Mouse (Mus musculus) gastrocnemius, adult 18-20 months (tissue): Measurements from ENCODE around the gene Rap1gap. TPM values are rescaled to one million over a fixed set of nuclear protein-coding genes. Genes with fewer than 3 reads are reported as not detected.

ENCODE experiments used
- DNase-seq: peaks from one replicate; pipeline ENCODE4 v3.0.0; 2021; ENCODE audit warnings: low spot score
- total RNA-seq, 2 experiments: library from RNA; stranded (reverse); gene quantifications; 2 replicates each; pipeline ENCODE4 v1.2.3; 2021

Rap1gap gene
- total RNA-seq, 2 experiments from 2014 or later: 8.3 to 10.2 TPM

DNA sequence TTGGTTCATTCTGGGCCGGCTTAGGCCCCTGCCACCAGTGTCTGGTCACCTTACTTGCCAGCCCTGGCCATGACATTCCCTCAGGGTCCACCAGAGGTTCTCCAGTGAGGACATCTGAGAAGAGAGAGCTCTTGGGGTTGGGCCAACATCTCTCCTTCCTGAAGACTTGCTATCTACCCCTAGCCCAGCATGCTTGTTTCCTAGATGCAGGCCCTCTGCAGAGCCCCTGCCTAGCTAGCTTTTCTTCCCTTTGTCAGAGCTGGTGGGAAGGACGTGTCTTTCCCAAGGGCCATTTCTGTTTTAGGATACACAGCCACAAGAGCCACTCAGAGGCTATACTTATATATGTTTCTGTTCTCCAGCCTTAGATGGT is 3.5 kb upstream of the Rap1gap start:
- no peak for DNase-seq

DNA sequence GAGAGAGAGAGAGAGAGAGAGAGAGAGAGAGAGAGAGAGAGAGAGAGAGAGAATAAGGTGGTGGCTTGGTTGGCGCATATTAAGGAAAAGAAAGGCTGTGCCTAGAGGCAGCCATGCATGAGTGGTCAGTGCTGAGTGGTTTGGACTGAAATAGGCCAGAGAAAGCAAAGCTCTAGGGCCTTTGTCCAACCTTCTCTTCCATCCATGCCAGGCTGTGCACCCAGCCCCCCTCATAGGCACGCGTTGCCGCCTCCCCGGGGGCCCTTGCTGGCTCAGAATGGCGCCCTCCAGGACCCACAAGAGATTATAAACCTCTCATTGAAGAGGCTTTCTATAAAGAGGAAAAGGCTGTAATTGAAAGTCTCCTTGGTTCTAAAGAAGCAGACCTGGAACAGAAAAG is 3.0 kb upstream of the Rap1gap start:
- no peak for DNase-seq

DNA sequence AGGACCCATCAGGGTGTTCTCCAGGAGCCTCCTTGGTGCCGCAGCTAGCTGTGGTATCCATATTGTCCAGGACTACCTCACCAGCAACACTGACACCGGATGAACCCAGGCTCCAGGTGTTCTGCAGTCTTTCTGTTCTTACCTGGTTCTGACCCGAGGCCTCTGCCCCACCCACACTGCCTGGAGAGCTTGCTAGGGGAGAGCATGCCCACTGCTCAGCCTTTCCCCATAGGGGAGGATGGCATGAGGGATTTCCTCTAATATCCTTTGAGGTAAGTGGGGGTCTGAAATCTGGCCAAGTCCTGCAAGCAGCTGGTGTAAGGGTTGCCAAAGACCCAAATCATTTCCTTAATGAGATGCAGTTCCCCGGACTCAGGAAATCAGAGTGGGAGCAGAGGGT is 1.0 kb upstream of the Rap1gap start:
- DNase-seq: no peak

DNA sequence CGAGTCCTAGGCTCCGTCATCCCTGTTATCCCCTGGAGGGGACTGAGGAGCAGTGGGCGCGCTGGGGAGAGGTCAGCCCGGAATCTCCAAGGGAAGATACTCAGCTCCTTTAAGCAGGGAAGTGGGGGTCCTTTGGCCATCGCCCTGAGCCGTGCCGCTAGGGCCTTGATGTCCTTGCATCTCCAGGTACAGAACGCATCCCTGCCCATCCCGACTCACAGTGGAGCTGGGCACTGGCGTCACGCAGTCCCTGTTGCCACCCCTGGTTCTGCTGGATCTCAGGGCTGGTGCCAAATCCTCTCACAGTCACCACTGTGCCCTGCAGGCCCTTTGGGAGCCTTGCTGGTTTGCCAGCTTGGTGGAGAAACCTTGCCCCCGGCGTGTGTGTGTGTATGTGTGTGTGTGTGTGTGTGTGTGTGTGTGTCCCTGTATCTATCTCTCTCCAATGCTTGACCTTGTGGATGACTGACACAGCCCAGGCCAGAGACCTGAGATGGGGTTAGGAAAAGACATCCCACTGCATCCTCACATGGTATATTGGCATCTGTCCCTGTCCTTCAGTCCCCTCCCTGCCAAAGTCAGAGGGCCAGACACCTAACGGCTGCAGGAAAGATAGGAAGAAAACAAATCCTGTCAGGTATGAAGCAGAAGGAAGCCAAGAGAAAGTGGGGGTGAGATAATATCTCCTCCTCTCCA is 602 bp downstream of the Rap1gap start:
- no peak for DNase-seq

DNA sequence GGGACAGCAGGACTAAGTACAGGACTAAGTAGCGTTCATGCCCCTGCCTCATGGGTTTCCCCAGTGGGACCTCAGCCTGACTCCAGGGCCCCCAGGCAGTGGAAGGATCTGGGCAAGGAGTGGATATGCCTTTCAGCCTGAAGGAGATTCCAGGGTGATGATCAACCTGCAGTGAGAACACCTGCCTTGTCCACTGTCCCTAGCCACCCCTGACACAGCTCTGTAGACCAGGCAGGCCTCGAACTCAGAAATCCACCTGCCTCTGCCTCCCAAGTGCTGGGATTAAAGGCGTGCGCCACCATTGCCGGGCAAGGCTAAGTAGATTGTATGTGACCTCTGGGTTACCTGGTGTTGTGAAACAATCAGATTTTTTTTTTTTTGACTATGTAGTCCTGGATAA is 1.3 kb downstream of the Rap1gap start:
- DNase-seq: no peak

DNA sequence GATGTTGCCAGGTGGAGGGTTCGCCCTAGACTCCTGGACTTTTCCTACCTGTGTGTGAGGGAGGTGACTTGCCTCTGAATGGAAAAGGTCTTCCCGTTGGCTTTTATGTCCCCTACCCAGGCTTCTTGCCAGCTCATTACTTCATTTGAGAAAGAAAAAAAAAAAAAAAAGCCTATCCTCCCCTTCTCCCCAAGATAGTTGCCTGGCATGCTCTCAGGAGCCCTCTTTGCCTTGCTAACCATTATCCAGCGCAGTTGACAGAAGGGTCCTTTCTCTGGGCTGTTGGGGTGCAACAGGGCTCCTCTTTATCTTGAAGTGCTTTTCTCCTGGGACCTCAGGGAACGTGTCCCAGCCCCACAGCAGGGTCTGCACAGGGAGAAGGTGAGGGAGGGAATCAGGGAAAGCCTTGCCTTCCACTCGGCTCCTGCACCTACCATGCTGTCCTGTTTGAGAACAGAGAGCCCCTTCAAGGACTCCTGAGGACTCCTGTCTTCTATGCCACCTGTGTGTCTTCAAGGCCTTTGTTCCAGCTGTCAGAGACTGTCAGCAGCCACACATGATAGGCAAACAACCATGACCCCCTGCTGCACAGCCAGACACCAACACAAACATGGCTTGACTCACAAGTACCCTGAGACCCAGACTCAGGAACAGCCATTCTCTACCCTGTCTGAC is 1.9 kb downstream of the Rap1gap start:
- DNase-seq: no peak

DNA sequence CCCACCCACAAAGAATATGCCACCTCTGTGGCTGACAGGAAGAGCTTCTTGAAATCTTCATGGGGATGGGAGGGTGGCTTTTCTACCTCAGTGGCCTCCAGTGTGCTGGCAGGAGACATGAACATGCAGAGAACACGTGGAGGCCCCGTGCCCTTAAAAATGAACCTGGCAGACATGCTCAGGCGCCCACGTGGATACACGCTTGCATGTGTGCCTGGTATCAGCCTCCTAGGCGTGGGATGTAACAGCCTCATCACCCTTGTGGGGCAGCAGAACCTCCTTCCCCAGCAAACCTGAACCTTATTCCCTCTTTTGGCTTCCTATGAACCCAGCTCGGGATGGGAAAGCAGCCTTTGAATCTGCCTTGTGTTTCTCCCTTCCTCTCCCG is 2.4 kb downstream of the Rap1gap start:
- no peak for DNase-seq

DNA sequence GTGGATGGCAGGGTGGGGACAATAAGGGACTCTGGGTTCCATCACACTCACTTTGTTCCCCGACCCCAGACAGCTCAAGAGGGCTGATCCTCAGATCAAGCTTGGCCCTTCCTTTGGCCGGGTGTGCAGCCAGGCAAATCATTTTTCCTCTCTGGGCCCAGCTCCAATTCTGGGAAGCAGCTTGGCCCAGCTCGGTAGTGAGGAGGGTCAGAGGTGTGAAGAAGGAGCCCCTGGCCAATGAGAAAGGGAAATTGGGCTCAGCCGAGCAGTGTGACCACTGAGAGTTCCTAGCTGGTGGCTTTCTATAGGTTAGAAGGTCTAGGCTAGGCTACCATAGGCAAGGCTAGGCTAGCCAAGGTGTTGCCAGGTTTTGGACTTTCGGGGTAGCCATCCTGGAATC is 3.2 kb downstream of the Rap1gap start:
- no peak for DNase-seq

DNA sequence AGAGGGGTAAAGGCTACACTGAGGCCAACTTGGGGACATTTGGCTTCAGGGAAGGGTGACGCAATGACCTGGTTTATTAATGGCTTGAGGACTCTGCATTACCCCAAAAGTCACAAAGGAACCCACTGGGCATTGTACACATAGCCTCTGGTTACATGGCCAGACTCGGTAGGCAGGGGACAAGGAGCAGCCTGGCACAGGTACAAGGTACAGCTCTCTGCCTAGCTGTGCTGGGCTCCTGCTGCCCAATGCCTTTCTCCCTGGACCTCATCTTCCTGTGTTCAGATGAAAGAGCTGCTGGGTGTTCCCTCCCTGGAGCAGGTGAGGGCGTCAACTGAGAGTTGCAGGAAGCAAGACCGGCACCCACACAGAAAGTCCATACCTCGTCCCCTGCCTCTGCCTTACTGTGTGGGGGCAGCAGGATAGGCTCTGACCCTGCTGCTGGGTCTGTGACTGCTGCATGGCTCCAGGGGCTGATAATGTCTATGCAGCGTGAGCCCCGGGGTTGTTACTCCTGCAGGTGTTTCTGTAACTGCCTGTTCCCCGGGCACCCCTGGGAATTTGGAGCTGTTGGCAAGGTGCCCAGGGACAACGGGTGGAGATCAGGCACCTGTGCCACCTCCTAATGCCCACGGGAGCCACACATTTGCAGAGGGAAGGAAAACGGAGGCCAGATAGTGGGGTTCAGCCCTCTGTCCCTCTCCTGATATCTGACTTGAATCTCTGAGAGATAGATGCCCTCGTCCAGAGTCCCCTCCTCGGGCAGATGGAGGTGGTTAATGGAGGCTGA is 7.4 kb downstream of the Rap1gap start:
- DNase-seq: no peak

DNA sequence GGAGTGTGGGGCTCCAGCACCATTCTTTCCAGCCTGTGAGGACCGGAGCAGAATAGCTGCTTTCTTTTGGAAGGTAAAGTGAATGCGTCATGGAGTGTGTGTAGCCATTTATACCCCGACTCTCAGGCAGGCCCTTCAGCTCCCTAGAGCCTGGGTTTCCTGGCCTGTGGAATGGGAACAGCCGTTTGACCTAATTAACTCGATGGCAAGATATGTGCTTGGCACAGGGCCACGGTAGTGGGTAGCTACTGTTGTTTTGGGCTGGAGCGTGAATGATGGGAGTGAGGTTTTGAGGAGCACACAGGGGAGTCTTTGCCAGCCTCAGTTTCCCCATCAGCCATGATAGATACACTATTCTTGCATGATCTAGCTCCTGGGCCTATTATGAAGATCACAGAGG is 11.0 kb downstream of the Rap1gap start:
- DNase-seq: no peak

DNA sequence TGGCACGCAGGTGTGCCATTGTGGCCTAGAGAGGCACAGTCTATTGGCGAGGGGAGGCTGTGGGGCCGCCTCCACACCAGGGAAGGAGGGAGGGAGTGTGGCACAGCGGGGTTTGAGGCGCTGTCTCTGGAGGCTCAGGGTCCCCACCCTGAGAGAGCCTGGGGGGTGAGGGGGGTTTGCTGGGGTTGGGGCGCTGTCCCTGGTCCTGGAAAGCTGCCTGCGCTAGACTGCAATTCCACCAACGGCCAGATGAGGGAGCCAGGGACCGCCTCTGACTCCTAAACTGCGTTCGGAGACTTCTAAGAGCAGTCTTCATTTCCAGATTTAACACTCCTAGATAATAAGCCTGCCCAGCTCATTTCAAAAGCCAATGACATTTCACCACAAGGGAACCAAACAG is 11.5 kb downstream of the Rap1gap start:
- peak; percentile 72 for DNase-seq

DNA sequence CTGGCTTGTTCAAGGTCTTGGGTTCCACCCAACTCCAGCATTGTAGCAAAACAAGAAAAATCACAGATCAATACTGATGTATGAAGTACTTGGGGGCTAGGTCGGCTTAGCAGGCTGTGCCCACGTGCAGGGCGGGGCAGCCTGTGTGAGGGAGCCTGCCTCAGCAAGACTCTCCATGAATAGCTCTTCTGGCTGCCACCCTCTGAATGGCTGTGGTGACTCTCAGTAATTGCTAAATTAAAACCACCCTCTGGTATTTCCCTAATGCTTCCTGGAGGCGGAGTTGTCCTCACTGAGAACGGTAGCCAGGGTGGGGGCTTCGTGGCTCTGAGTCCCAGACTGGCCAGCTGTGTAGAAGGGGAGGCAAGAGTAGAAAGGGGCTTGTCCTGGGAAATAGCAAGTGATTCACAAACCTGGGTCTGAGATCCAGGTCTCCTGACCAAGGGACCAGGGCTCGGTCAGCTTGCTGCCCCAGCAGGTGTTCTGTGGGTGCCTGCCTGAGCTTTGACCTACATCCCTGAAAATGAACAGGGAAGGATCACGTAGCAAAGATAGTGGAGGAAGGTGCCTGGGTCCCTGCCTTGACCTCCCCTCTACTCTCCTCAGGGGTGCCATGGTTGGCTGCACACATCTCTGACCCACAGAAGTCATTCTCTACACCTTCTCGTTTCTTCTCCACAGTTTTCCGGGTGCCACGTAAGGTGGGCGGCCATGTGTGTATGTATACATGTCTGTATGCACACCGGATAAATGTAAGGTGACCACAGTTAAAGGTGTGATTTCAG is 12.4 kb downstream of the Rap1gap start:
- no peak for DNase-seq

DNA sequence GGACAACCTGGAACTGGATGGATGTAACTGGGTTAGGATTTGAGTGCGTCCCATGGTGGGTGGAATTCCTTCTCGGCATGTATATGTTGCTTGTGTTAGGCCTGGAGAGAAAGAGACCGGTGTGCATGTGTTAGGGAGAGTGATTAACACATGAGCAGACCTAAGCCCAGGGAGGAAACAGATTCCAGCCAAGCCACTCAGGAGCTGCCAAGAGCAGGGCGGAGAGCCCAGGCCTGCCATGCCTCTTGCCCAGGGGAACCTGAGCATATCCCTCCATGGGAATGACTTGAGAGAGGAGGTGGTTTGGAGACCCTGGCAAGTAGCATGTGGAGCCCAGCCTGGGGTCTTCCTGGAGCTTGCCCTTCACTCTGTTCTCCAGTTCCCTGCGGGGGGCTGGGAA is 13.4 kb downstream of the Rap1gap start:
- DNase-seq: peak; percentile 64

DNA sequence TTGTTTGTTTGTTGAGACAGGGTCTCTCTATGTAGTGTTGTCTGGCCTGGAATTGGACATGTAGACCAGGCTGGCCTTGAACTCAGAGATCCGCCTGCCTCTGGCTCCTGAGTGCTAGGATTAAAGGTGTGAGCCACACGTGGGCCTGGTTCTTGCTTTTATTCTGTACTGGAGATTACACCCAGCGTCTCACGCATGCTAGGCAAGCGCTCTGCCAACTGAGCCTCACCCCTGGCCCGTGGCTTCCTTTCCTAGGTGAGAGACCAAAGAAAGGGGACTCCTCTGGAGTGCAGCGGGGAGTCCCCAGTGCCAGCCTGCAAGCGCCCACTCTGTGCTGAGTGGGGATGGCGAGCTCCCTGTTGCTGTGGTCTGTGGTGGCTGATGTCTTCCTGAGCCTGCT is 14.0 kb downstream of the Rap1gap start:
- DNase-seq: no peak

DNA sequence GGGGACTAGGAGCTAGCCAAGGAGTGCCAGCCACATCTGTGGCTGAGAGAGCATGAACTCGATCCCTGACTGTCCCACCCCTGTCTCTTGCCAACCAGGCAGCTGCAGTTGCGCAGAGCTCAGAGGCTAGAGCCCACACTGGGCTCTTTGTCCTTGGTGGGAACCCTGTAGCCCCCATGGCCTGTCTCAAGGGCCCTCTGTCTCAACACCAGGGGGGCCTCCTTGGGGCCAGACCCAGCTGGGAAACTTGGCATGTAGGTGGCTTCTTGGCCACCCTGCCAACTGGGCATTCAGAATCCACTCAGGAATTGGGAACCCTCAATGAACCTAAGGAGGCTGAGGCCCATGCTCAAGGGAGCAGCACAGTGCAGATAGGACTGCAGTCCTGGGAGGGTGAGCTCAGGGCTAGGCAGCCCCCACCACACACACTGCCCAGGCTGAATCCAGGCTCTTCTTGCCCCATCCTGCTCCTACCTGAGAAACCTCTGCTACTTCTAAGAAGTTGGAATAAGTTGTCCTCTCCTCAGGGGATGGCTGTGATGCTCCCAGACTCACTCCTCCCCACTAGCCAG is 15.5 kb downstream of the Rap1gap start:
- DNase-seq: no peak

DNA sequence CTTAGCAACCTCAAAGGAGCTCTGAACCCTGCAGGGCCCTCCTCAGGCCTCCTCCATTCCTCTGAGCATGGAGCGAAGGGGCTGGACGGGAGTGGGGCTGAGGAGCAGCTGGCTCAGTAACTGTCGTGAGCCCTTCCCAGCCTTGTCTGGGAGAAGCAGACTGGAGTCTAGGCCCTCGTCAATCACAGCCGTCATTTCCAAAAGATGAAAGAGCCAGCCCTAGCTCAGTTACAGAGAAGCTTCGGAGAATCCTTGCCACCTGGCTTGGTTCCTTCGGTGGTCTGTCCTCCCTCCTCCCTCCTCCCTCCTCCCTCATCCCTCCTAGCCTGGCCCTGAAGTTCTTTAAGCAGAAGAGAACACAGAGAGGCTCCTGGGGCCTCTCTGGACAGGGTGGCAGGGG is 16.2 kb downstream of the Rap1gap start:
- DNase-seq: no peak

DNA sequence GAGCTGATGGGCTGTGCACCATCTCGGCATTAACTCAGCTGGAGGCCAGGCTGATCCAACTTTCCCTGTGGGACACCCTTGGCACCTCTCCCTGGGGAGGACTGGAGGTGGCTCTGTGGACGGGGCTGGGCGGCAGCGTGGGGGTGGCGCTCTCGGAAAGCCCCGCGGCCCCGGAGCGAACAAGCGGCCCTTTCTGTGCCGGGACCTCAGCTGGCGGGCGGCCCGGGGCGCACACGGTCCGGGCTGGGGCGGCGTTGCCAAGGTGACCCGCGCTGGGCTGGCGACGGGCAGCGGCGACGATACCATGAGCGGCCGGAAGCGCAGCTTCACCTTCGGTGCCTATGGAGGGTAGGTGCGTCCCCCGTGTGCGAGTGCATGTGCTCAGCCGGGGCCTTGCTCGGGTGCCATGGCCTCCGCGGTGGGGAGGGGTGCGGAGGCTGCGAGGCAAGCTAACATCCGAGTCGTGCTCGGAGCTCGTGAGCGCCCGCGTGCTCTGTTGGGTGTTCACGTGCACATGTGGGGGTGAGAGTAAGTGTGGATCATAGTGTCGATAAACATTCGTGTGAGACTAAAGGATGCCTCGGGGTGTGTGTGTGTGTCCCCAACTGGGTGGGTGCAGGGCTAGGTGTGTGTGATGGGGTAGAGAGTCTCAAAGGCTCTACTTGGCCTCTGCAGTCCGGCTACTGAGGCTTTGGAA is 17.0 kb downstream of the Rap1gap start:
- no peak for DNase-seq

DNA sequence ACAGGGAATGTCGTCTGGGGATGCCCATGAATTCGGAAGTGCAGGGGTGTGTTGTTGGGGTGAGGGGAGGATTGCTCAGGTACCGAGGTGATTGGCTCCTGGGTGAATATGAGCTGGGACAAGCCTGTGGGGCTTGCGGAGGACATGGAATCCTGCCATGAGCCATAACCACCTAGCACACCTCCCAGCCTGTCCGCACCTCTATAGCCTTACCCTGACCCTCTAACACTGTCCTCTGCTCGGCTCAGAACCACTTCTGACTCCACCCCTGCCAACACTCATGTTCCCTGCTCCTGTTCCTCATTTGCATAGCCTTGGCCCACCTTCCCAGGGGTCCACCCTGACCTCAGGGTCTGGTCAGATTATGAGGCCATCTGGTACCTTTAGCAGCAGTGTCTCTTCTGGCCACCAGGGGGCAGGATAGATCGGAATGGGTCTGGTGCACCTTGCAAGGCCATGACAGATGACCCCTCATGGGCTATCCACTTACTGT is 18.5 kb downstream of the Rap1gap start:
- peak; percentile 40 for DNase-seq

DNA sequence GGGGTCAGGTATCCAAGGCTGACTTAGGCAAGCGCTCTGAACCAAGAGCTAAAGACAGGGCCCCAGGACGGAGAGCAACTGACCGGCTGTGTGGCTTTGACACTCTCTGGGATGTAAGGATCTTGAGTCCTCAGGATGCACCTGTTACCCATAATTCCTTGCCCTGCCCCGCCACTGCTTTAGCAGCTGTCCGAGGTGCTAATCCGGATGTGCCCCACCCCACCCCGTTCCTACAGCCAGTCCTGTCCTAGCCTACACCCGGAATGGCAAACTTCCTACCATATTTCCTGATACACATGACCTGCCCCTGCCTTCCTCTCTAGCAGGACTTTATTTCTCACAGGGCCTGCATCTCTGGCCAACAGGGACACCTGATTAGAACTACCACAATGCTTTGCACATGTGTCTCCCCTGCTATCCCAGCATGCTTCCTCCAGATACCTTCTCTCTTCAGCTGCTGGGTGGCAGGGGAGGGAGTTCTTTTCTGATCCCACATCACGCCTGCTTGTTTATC is 20.4 kb downstream of the Rap1gap start:
- no peak for DNase-seq

DNA sequence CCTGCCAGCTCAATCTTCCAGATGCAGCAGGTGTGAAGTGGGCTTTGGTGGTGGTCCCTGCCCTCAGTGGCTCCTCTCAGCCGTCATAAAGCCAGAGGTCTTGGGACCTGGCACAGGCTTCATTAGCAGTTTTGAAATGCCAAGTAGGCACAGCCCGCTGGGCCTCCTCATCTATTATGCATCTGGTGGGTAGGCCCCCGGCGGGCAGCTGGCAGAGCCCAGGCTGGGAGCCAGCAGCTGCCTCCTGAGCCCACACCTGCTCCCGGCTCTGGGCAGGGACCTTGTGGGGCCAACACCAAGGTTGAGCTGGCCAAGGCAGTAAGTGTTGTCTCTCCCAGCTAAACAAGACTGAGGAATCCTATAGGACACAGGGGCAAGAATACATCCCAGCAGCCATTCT is 21.8 kb downstream of the Rap1gap start:
- DNase-seq: no peak
